Mouse (Mus musculus): ENCODE results near the gene Tcta.

DNA sequence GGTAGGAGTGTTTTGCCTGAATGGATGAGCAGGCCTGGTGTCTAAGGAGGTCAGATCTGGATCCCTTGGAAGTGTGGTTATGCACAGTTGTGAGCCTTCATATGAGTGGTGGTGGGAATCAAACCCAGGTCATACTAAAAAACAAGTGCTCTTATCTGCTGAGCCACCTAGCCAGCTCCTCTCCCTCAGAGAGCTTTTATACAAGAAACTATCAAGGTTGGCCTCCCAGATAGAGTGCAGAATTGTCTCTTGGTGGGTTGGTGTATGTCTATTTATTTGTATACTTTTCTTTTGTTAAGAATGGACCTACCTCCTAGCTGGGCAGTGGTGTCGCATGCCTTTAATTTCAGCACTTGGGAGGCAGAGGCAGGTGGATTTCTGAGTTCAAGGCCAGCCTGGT, 37.9 kb upstream of the Tcta start:
- TF ChIP-seq ZC3H11A (IDR thresholded peaks at IDR 0.05; ENCODE audit: low read depth, low read length) (no peak), MEF2A (IDR thresholded peaks at IDR 0.05; ENCODE audit: borderline replicate concordance, low read depth, low read length) (no peak), CTCF (conservative IDR thresholded peaks at IDR 0.05 in 1 of 2, IDR thresholded peaks at IDR 0.05 in 1 of 2; ENCODE audit: low read depth in 2 of 2, low read length in 2 of 2) (no peak), MAX (IDR thresholded peaks at IDR 0.05; ENCODE audit: low read length) (no peak), BHLHE40 (IDR thresholded peaks at IDR 0.05; ENCODE audit: low read depth, low read length) (no peak), NELFE (IDR thresholded peaks at IDR 0.05; ENCODE audit: low read depth, low read length) (no peak)
